Mouse (Mus musculus): ENCODE data around the gene Tubgcp5. TPM values are rescaled to one million over a fixed set of nuclear protein-coding genes. Genes with fewer than 3 reads are reported as not detected.

The Tubgcp5 gene
- total and polyA plus RNA-seq, 3 experiments: 13.7 to 14.9 TPM; not detected in 1

DNA sequence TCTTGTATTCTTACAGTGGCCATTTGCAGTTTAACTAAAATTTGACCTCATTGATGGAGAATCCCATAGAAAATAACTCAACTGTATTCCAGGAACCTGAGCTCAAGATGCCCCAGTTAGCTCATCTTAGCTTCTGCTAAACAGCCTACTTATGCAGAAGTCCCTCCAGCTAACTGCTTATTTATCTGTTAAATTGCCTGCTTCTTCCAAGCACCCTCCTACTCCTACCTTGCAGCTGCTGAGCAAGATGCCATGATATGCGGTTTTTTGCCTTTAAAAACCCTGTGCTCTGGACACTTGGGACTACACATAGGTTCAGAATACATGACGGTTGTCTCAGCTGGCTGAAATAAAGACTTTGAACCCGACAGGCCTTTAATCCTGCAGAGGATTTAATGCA, 34.6 kb upstream of the Tubgcp5 start:
- no peak for DNase-seq (ENCODE audit: low read depth, low spot score)
- TF ChIP-seq MAZ (IDR thresholded peaks at IDR 0.05; ENCODE audit: low read depth, low read length) (no peak), KAT2A (conservative IDR thresholded peaks at IDR 0.05; ENCODE audit: low read depth, low read length) (no peak), ZNF384 (IDR thresholded peaks at IDR 0.05; ENCODE audit: low read depth, low read length) (no peak), MYB (IDR thresholded peaks at IDR 0.05; ENCODE audit: low read depth, low read length) (no peak), POLR2A (IDR thresholded peaks at IDR 0.05; ENCODE audit: control insufficient read depth in 1 of 2, insufficient read depth in 1 of 2, low read depth in 1 of 2, low read length in 2 of 2, poor library complexity in 1 of 2) (no peak)
- Histone ChIP-seq H3K9ac (ENCODE audit: control insufficient read depth, low read depth, low read length, poor library complexity, severe bottlenecking) (no peak overlapping the region), H3K36me3 (ENCODE audit: control insufficient read depth in 1 of 2, insufficient read depth in 2 of 2, low read length in 2 of 2) (no peaks in the 10 kb centered on the region), H3K4me1 (ENCODE audit: control insufficient read depth in 1 of 2, insufficient read depth in 2 of 2, low read length in 2 of 2) (no peaks in the 10 kb centered on the region), H3K79me2 (ENCODE audit: control insufficient read depth, insufficient read depth, low read length, poor library complexity) (no peaks in the 10 kb centered on the region), H3K27ac (ENCODE audit: control insufficient read depth, low read depth, low read length) (no peak overlapping the region), H3K4me3 (ENCODE audit: control insufficient read depth in 1 of 2, insufficient read depth in 1 of 2, low read depth in 2 of 2, low read length in 2 of 2) (no peak overlapping the region), H3K9me3 (replicated peaks; ENCODE audit: insufficient read depth, low read length) (no peaks in the 10 kb centered on the region), H3K27me3 (ENCODE audit: control insufficient read depth in 1 of 2, insufficient read depth in 2 of 2, low read length in 2 of 2) (no peaks in the 10 kb centered on the region; a peak in 3 of 4 replicates)

DNA sequence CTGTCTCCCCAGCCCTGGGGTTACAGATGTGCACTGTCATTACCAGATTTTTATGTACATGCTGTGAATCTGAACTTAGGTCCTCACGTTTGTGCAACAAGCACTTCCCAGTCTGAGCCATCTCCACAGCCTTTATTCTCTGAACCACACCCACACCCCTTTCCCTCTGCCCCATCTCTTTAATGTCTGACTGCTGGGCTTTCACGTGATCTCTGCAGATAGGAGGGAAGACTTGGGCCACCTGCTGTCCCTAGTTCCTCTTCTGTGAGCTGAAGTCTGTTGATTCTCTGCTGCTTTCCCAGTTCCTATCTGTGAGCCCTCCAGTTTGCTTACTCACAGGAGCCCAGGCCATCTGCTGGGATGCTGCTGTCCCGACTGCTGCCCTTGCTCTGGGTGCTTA, 26.0 kb upstream of the Tubgcp5 start, which contains the start of gene Siglech:
Gene Siglech, plus strand, starts transcription at position 253 of the 400 bp plus-strand sequence.
- Histone ChIP-seq H3K36me3 (ENCODE audit: control insufficient read depth in 1 of 2, insufficient read depth in 2 of 2, low read length in 2 of 2) (peaks cover 0 to 2% of the 10 kb centered on the region in 2 experiments; a peak in 1 of 4 replicates), H3K4me1 (ENCODE audit: control insufficient read depth in 1 of 2, insufficient read depth in 2 of 2, low read length in 2 of 2) (no peaks in the 10 kb centered on the region), H3K9me3 (replicated peaks; ENCODE audit: insufficient read depth, low read length) (no peaks in the 10 kb centered on the region), H3K9ac (ENCODE audit: control insufficient read depth, low read depth, low read length, poor library complexity, severe bottlenecking) (no peak within 1 kb of the TSS), H3K27me3 (ENCODE audit: control insufficient read depth in 1 of 2, insufficient read depth in 2 of 2, low read length in 2 of 2) (no peaks in the 10 kb centered on the region; a peak in 2 of 4 replicates), H3K27ac (ENCODE audit: control insufficient read depth, low read depth, low read length) (no peak within 1 kb of the TSS), H3K4me3 (ENCODE audit: control insufficient read depth in 1 of 2, insufficient read depth in 1 of 2, low read depth in 2 of 2, low read length in 2 of 2) (no peak within 1 kb of the TSS), H3K79me2 (ENCODE audit: control insufficient read depth, insufficient read depth, low read length, poor library complexity) (no peaks in the 10 kb centered on the region)
- DNase-seq (ENCODE audit: low read depth, low spot score): peak; percentile 77
- no peak; the same call in 1 of the 2 replicates for TF ChIP-seq RCOR1 (IDR thresholded peaks at IDR 0.05; ENCODE audit: low read depth, low read length)
- TF ChIP-seq CTCF (IDR thresholded peaks at IDR 0.05 in 2 of 3, conservative IDR thresholded peaks at IDR 0.05 in 1 of 3; ENCODE audit: control insufficient read depth in 1 of 3, insufficient read depth in 1 of 3, low read depth in 2 of 3, low read length in 3 of 3, poor library complexity in 1 of 3, severe bottlenecking in 1 of 3): no peak
- peak; percentile 96 for TF ChIP-seq BHLHE40 (IDR thresholded peaks at IDR 0.05; ENCODE audit: borderline replicate concordance, low read depth, low read length)
- TF ChIP-seq SMC3 (IDR thresholded peaks at IDR 0.05; ENCODE audit: low read depth, low read length): no peak
- peak; percentile 87 for TF ChIP-seq USF1 (IDR thresholded peaks at IDR 0.05; ENCODE audit: low read depth, low read length)
- TF ChIP-seq TCF12 (IDR thresholded peaks at IDR 0.05; ENCODE audit: low read depth, low read length): no peak
- no peak for TF ChIP-seq ZC3H11A (IDR thresholded peaks at IDR 0.05; ENCODE audit: low read depth, low read length)
- no peak for TF ChIP-seq TAL1 (IDR thresholded peaks at IDR 0.05; ENCODE audit: low read length)
- TF ChIP-seq GATA1 (IDR thresholded peaks at IDR 0.05; ENCODE audit: low read depth, low read length): peak; percentile 16; the same call in 1 of the 2 replicates
- no peak for TF ChIP-seq JUND (IDR thresholded peaks at IDR 0.05; ENCODE audit: low read depth, low read length)
- TF ChIP-seq KAT2A (conservative IDR thresholded peaks at IDR 0.05; ENCODE audit: low read depth, low read length): no peak
- no peak for TF ChIP-seq POLR2AphosphoS2 (IDR thresholded peaks at IDR 0.05; ENCODE audit: low read length)
- no peak for TF ChIP-seq ZKSCAN1 (IDR thresholded peaks at IDR 0.05; ENCODE audit: low read depth, low read length)
- TF ChIP-seq SIN3A (IDR thresholded peaks at IDR 0.05; ENCODE audit: low read length): no peak
- no peak for TF ChIP-seq UBTF (IDR thresholded peaks at IDR 0.05; ENCODE audit: borderline replicate concordance, insufficient read depth, low read depth, low read length)
- no peak for TF ChIP-seq HCFC1 (IDR thresholded peaks at IDR 0.05; ENCODE audit: low read depth, low read length)
- no peak for TF ChIP-seq CHD1 (IDR thresholded peaks at IDR 0.05; ENCODE audit: low read depth, low read length)
- no peak for TF ChIP-seq MXI1 (IDR thresholded peaks at IDR 0.05; ENCODE audit: low read depth, low read length)
- no peak for TF ChIP-seq MAFK (IDR thresholded peaks at IDR 0.05; ENCODE audit: borderline replicate concordance, low read depth, low read length)
- no peak for TF ChIP-seq TBP (IDR thresholded peaks at IDR 0.05; ENCODE audit: low read depth, low read length)
- TF ChIP-seq MYB (IDR thresholded peaks at IDR 0.05; ENCODE audit: low read depth, low read length): no peak
- TF ChIP-seq POLR2AphosphoS5 (IDR thresholded peaks at IDR 0.05; ENCODE audit: borderline replicate concordance, low read depth, low read length): no peak
- TF ChIP-seq EP300 (IDR thresholded peaks at IDR 0.05; ENCODE audit: low read depth in 1 of 2, low read length in 2 of 2): peak in 1 of 2 experiments; percentile 38; a peak in 1 of 4 replicates
- TF ChIP-seq E2F4 (IDR thresholded peaks at IDR 0.05; ENCODE audit: borderline replicate concordance, low read depth, low read length): no peak
- TF ChIP-seq ZMIZ1 (IDR thresholded peaks at IDR 0.05; ENCODE audit: low read depth, low read length): no peak
- TF ChIP-seq POLR2A (IDR thresholded peaks at IDR 0.05; ENCODE audit: control insufficient read depth in 1 of 2, insufficient read depth in 1 of 2, low read depth in 1 of 2, low read length in 2 of 2, poor library complexity in 1 of 2): no peak
- peak; percentile 48; the same call in 1 of the 2 replicates for TF ChIP-seq ETS1 (IDR thresholded peaks at IDR 0.05; ENCODE audit: low read depth, low read length)
- TF ChIP-seq ELF1 (IDR thresholded peaks at IDR 0.05; ENCODE audit: low read depth, low read length): no peak
- no peak for TF ChIP-seq GABPA (IDR thresholded peaks at IDR 0.05; ENCODE audit: low read depth, low read length)
- no peak for TF ChIP-seq MYC (IDR thresholded peaks at IDR 0.05; ENCODE audit: low read depth, low read length)
